Mouse (Mus musculus) lung, embryonic 16.5 days (tissue): Measurements from ENCODE around the gene Cpne9. TPM values are rescaled to one million over a fixed set of nuclear protein-coding genes. Genes with fewer than 3 reads are reported as not detected.
"Not testable (repeated sequence)": the region's sequence is repeated elsewhere in the genome, so short reads cannot be mapped to it uniquely, and the experiment has no call there.

Experiments used
- ATAC-seq: fragments of 200-750 bp; cut with Nextera tagmentation; 2 replicates; pipeline ENCODE4 v1.8.0; 2017; ENCODE audit warnings: low read depth, mild to moderate bottlenecking, moderate library complexity
- H3K27ac ChIP-seq: fragments of 300-500 bp; sonication (generic); 2 replicates; pipeline ENCODE4 v1.5.1; 2014; ENCODE audit warnings: mild to moderate bottlenecking, control low read depth, low read length
- H3K27me3 ChIP-seq: fragments of 300-500 bp; sonication (generic); 2 replicates; pipeline ENCODE4 v1.6.1; 2014; ENCODE audit warnings: low read depth, low read length, mixed read lengths; ENCODE audit not compliant: control insufficient read depth, insufficient read depth
- H3K36me3 ChIP-seq: fragments of 300-500 bp; sonication (generic); 2 replicates; pipeline ENCODE4 v1.6.1; 2014; ENCODE audit warnings: low read length; ENCODE audit not compliant: control insufficient read depth, insufficient read depth
- H3K4me1 ChIP-seq: fragments of 300-500 bp; sonication (generic); replicated peaks from 2 replicates; pipeline ENCODE4 v1.6.1; 2014; ENCODE audit warnings: low read length, mixed read lengths; ENCODE audit not compliant: control insufficient read depth, insufficient read depth
- H3K4me2 ChIP-seq: fragments of 300-500 bp; sonication (generic); 2 replicates; pipeline ENCODE4 v1.6.1; 2014; ENCODE audit warnings: low read depth, low read length, control low read depth
- H3K4me3 ChIP-seq: fragments of 300-500 bp; sonication (generic); 2 replicates; pipeline ENCODE4 v1.5.1; 2014; ENCODE audit warnings: mild to moderate bottlenecking, low read length, control low read depth
- H3K9ac ChIP-seq: fragments of 300-500 bp; sonication (generic); 2 replicates; pipeline ENCODE4 v1.6.1; 2014; ENCODE audit warnings: low read length, control low read depth
- H3K9me3 ChIP-seq: fragments of 300-500 bp; sonication (generic); 2 replicates; pipeline ENCODE4 v1.6.1; 2016; ENCODE audit warnings: low read length; ENCODE audit not compliant: control insufficient read depth
- WGBS: fragments of 180-500 bp; shearing (Covaris S2); extraction: QIAGEN DNeasy Blood & Tissue Kit; methylation state at CpG from one replicate; pipeline ENCODE4 v1.1.7; 2014; 5-methylcytosine and 5-hydroxymethylcytosine counted together
- polyA plus RNA-seq: library from polyadenylated mRNA; unstranded; fragments of >200 nt; fragmentation: Nextera tagmentation; extraction: Ambion mirVana; gene quantifications from 2 replicates; pipeline ENCODE4 v1.2.1, GENCODE M21; 2015

Cpne9 gene
- polyA plus RNA-seq, 1 experiment from 2014 or later, result 0.10 TPM

DNA sequence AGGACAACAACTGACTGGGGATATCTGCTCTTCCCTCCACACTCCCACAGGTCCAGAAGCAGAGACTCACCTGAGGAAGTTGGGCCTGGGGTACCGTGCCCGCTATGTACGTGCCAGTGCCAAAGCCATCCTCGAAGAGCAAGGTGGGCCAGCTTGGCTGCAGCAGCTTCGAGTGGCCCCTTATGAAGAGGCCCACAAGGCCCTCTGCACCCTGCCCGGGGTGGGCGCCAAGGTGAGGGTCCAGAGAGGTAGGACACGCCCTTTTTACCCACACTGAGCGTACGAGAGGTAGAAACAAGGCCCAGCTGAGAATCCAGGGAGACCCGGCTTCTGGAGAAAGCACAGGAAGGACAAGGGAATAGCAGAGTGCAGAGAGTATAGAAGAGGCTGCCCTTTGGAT, 49.6 kb downstream of the Cpne9 start:
- H3K9ac ChIP-seq, result no peak overlapping the region
- peaks cover 29% of the 10 kb centered on the region for H3K36me3 ChIP-seq
- H3K27ac ChIP-seq, result no peak overlapping the region
- H3K27me3 ChIP-seq, result no peaks in the 10 kb centered on the region
- ATAC-seq, result no peak
- no peak overlapping the region for H3K4me3 ChIP-seq
- H3K4me2 ChIP-seq, result no peak overlapping the region
- no peaks in the 10 kb centered on the region for H3K9me3 ChIP-seq
- 87% methylated on average over 11 of the region's 11 CpGs for WGBS
- H3K4me1 ChIP-seq, result peaks cover 12% of the 10 kb centered on the region

DNA sequence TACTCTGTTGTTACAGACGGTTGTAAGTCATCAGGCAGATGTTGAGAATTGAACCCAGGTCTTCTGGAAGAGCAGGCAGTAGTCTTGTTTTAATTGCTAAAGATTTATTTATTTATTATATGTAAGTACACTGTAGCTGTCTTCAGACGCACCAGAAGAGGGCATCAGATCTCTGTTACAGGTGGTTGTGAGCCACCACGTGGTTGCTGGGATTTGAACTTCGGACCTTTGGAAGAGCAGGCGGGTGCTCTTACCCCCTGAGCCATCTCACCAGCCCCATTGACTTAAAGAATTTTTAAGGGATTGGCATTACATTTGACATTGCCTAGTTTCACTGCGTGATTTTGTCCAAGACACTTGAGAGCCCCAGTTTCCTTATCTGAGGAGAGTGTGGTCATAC, 50.6 kb downstream of the Cpne9 start:
- Histone ChIP-seq H3K36me3 (peaks cover 30% of the 10 kb centered on the region), H3K4me1 (peaks cover 18% of the 10 kb centered on the region), H3K27ac (peak overlapping the region; percentile 68)
- H3K4me3 ChIP-seq, H3K9ac ChIP-seq, H3K4me2 ChIP-seq, H3K27me3 ChIP-seq, H3K9me3 ChIP-seq, ATAC-seq: not testable (repeated sequence)
- 49% methylated on average over 6 of the region's 6 CpGs for WGBS

DNA sequence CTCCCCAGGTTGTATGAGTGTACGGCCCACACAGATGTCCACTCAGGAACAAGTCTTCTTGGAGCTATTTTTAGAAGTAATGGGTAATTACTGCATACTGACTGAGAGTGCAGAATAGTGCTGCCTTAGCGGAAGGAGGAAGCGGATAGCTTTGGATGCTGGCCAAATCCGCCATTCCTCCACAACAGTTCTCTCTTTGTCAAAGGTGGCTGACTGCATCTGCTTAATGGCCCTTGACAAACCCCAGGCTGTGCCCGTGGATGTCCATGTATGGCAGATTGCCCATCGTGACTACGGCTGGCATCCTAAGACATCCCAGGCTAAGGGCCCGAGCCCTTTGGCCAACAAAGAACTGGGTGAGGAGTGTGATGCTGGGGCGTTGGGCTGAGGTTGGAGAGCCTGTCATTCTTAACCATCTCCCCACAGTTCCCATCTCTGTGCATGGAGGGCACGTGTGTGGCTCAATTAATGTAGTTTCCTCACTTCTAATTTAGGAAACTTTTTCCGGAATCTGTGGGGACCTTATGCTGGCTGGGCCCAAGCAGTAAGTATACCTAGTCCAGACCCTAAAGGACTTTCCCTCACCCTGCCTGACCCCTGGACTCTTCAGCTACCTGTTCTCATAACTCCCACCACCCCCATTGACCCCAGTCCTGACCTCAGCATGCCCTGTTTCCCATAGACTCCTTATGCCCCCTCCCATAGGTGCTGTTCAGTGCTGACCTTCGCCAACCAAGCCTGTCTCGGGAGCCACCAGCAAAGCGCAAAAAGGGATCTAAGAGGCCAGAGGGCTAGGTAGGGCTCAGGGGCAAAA, 51.2 kb downstream of the Cpne9 start:
- no peaks in the 10 kb centered on the region for H3K27me3 ChIP-seq
- no peak overlapping the region for H3K4me3 ChIP-seq
- H3K9ac ChIP-seq, result peak overlapping the region; percentile 42; the same call in 1 of the 2 replicates
- no peaks in the 10 kb centered on the region for H3K9me3 ChIP-seq
- peak overlapping the region; percentile 85 for H3K27ac ChIP-seq
- peak overlapping the region; percentile 16; the same call in 1 of the 2 replicates for H3K4me2 ChIP-seq
- H3K36me3 ChIP-seq, result peaks cover 35% of the 10 kb centered on the region
- peaks cover 18% of the 10 kb centered on the region for H3K4me1 ChIP-seq
- 39% methylated on average over 14 of the region's 14 CpGs for WGBS
- ATAC-seq, result peak; percentile 79

DNA sequence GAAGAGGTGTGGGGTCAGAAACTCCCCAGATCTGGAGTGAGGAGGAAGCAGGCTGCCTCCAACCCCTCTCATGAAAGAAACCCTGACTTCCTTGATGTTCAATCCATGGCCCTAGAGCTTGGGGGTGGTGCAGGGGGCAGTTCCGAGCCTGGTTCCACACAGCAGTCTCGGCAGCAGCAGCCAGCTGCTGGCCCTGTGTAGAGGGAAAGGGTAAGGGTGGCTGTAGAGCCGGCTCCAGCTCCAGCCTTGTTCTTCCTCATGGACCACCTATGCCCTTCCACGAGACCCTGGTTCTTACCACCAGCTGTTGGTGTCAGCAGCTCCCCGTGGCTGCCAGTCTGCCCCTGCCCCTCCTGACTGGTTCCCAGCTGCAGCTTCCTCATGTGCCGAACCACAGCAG, 52.1 kb downstream of the Cpne9 start:
- no peak overlapping the region for H3K9ac ChIP-seq
- no peak overlapping the region for H3K27ac ChIP-seq
- H3K27me3 ChIP-seq, result no peaks in the 10 kb centered on the region
- no peak overlapping the region for H3K4me2 ChIP-seq
- H3K36me3 ChIP-seq, result peaks cover 37% of the 10 kb centered on the region
- no peak for ATAC-seq
- WGBS, result 74% methylated on average over 6 of the region's 6 CpGs
- no peaks in the 10 kb centered on the region for H3K9me3 ChIP-seq
- peaks cover 18% of the 10 kb centered on the region for H3K4me1 ChIP-seq
- no peak overlapping the region for H3K4me3 ChIP-seq

DNA sequence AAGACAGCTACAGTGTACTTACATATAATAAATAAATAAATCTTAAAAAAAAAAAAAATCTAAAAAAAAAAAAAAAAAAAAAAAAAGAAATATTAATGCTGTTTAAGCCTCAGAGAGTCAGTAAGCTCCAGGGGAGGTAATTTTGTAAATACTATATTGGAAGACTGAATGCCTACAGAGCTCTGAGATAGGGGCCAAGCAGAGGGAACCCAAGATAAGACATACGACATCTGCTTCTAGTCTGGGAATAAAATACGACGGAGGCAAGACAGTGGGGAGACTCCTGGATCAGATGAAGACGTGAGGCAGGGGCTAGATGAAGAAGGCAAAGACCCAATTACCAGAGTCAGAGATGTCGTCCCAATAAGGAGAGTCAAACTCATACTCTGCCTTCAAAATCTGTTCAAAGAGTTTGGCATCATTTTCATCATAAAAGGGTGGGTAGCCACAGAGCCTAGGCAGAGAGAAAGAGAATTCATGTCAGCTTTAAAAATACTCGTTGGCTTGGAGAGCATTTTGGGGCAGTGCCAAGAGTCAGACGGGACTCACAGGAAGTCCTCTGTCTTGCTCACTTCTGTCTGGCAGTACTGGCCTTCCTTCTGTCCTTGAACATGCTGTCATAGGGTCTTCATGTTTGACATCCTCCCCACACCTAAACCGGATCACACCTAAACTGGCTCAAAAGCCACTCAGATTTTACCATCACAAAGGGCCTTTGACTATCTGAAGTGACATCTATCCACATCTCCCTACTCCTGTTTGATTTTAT, 54.9 kb downstream of the Cpne9 start:
- no peak for ATAC-seq
- no peaks in the 10 kb centered on the region for H3K27me3 ChIP-seq
- H3K27ac ChIP-seq, result no peak overlapping the region
- H3K4me1 ChIP-seq, result peaks cover 23% of the 10 kb centered on the region
- no peaks in the 10 kb centered on the region for H3K9me3 ChIP-seq
- no peak overlapping the region for H3K9ac ChIP-seq
- no peak overlapping the region for H3K4me2 ChIP-seq
- peaks cover 33% of the 10 kb centered on the region for H3K36me3 ChIP-seq
- H3K4me3 ChIP-seq, result no peak overlapping the region
- WGBS, result 42% methylated on average over 8 of the region's 8 CpGs

DNA sequence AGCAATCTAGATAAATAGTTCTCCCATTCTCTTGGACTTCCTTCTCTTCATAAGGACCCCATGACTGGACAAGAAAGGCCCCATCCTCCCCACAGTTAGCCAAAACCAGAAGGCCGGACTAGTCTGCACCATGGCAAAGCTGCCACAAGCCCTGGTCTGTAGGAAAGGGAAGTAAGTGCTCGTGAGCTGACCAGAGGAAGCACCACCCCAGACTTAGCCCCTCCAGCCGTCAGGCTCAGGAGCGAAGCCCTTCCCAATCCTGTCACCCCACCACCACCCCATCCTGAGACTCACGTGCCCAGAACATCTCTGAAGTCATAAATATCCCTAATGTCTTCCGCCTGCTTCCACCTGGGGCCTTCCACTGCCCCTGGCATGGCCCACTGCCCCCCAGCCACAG, 59.5 kb downstream of the Cpne9 start:
- Histone ChIP-seq H3K4me2 (peak overlapping the region; percentile 85; the same call in 1 of the 2 replicates), H3K4me3 (no peak overlapping the region), H3K27ac (peak overlapping the region; percentile 32; the same call in 1 of the 2 replicates), H3K4me1 (peaks cover 33% of the 10 kb centered on the region), H3K36me3 (peaks cover 8% of the 10 kb centered on the region; the same call in 1 of the 2 replicates), H3K27me3 (no peaks in the 10 kb centered on the region), H3K9me3 (no peaks in the 10 kb centered on the region), H3K9ac (peak overlapping the region; percentile 46)
- 79% methylated on average over 6 of the region's 6 CpGs for WGBS
- no peak for ATAC-seq

DNA sequence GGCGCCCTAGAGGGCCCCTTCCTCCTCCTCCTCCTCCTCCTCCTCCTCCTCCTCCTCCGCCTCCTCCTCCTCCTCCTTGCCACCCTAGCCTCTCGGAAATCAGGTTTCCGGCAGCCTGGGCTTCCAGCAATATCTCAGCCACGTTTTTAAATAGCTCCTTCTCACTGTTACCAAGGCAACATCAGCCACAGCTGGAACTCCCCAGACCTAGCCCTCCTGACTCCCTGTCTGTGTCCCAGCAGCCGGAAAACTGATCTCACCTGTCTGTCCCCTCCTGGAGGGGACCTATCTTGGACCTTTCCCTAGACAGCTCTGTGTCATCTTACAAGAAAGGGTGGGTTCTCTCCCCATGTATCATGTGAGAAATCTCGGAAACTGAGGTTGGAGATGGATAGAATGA, 60.2 kb downstream of the Cpne9 start:
- no peak overlapping the region for H3K27ac ChIP-seq
- peaks cover 8% of the 10 kb centered on the region; the same call in 1 of the 2 replicates for H3K36me3 ChIP-seq
- H3K27me3 ChIP-seq, result no peaks in the 10 kb centered on the region
- no peak for ATAC-seq
- peaks cover 29% of the 10 kb centered on the region for H3K4me1 ChIP-seq
- no peak overlapping the region for H3K9ac ChIP-seq
- no peaks in the 10 kb centered on the region for H3K9me3 ChIP-seq
- H3K4me3 ChIP-seq, result peak overlapping the region; percentile 83; the same call in 1 of the 2 replicates
- 17% methylated on average over 4 of the region's 7 CpGs for WGBS
- peak overlapping the region; percentile 85 for H3K4me2 ChIP-seq

DNA sequence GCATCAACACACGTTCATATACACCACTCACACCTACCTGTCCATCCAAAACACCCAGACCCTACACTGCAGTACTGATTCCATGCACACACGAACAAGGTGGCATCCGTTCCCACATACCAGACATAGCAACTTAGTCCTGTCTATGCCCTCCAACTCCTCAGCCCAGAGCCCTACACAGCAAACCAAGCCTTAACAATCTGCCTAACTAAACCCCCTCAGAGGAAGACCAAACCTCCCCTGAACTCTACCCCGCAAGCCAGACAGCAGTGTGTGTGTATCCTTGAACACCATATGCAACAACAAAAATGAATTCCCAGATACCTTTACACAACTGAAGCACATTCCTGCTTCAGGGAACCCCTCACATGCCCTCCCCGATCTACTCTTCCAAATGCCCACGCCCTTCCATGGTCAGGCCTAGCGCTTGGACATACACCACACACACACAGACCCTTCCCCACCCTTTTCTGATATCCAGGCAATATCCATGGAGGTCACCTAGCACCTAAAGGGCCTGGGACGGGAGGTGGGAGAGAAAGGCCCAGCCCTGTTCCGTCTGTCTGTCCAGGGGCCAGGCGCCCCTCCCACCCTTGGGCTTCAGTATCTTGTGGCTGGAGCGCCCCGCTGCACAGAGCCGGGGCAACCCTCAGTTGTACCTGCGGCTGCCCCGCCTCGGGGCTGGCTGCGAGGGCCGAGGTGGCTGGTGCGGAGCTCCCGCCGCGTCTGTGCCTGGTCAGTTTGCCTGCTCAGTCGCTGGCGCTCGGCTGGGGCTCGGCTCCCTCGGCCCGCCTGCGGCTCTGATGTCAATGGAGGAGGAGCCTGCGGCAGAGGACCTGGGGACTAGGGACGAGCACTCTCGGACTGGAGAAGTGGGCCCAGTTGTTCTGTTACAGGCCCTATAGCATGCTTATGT, 61.3 kb downstream of the Cpne9 start, which contains the start of gene Camk1:
Gene Camk1 (minus strand): TSS at position 808 of the 916 bp plus-strand sequence.
- Histone ChIP-seq H3K27me3 (no peaks in the 10 kb centered on the region), H3K36me3 (peaks cover 2% of the 10 kb centered on the region; the same call in 1 of the 2 replicates), H3K4me3 (peak within 1 kb of the TSS; percentile 83), H3K9me3 (no peaks in the 10 kb centered on the region), H3K4me1 (peaks cover 27% of the 10 kb centered on the region), H3K9ac (peak within 1 kb of the TSS; percentile 97), H3K27ac (peak within 1 kb of the TSS; percentile 66), H3K4me2 (peak within 1 kb of the TSS; percentile 85)
- 9% methylated on average over 32 of the region's 32 CpGs for WGBS
- ATAC-seq, result peak; percentile 94
